Comparison of ENCODE assay signal across 8 mouse cellular contexts in genomic region chr11:98795015-98795713, GRCm38 (mm10). TPM values are rescaled to one million over a fixed set of nuclear protein-coding genes. Genes with fewer than 3 reads are reported as not detected.
DNase-seq lines count a peak whose midpoint lies in the region; ATAC-seq and TF ChIP-seq lines count a peak whose summit lies in the region.

Gene Msl1 (plus strand): TSS chr11:98795516.

- H3K79me2 ChIP-seq in CH12.LX (replicated peaks; ENCODE audit: control insufficient read depth, extremely low read depth, insufficient read depth, poor library complexity, severe bottlenecking) = peaks cover 29% of the 10 kb centered on the region

- H3K4me2 ChIP-seq in CH12.LX (ENCODE audit: insufficient read depth, low read depth, poor library complexity, severe bottlenecking) = peak within 1 kb of the TSS; percentile 79
- peak within 1 kb of the TSS; percentile 88 for H3K4me2 ChIP-seq in forebrain, embryonic 14.5 days (ENCODE audit: low read length)
- H3K4me2 ChIP-seq in heart, postnatal 0 days (ENCODE audit: low read depth, low read length) = peak within 1 kb of the TSS; percentile 90
- H3K4me2 ChIP-seq in neural tube, embryonic 14.5 days (ENCODE audit: low read depth, low read length) = peak within 1 kb of the TSS; percentile 94

- no peaks in the 10 kb centered on the region for H3K27me3 ChIP-seq in CH12.LX (replicated peaks)
- no peaks in the 10 kb centered on the region for H3K27me3 ChIP-seq in forebrain, embryonic 14.5 days (replicated peaks; ENCODE audit: control insufficient read depth, insufficient read depth, low read length)
- H3K27me3 ChIP-seq in heart, postnatal 0 days (ENCODE audit: control insufficient read depth, insufficient read depth, low read length) = no peaks in the 10 kb centered on the region
- no peaks in the 10 kb centered on the region for H3K27me3 ChIP-seq in neural tube, embryonic 14.5 days (ENCODE audit: control insufficient read depth, insufficient read depth, low read length)

- H3K9me3 ChIP-seq in CH12.LX (replicated peaks; ENCODE audit: low read length) = no peaks in the 10 kb centered on the region
- no peaks in the 10 kb centered on the region for H3K9me3 ChIP-seq in forebrain, embryonic 14.5 days (replicated peaks; ENCODE audit: control insufficient read depth, low read length)
- H3K9me3 ChIP-seq in heart, postnatal 0 days (replicated peaks; ENCODE audit: control insufficient read depth, low read length) = no peaks in the 10 kb centered on the region
- H3K9me3 ChIP-seq in neural tube, embryonic 14.5 days (ENCODE audit: control insufficient read depth, low read length) = no peaks in the 10 kb centered on the region

- peak; percentile 85 for DNase-seq in CH12.LX (ENCODE audit: extremely low read depth)
- peak; percentile 77 for DNase-seq in c-Kit-negative CD71-positive TER-119-positive erythroid progenitor cells, embryonic 14.5 days (ENCODE audit: low read depth, low spot score)
- peak; percentile 92 for DNase-seq in forebrain, embryonic 14.5 days (ENCODE audit: low spot score)
- peak; percentile 87 for DNase-seq in heart, postnatal 0 days (ENCODE audit: low spot score)
- DNase-seq in kidney, postnatal 36 days = peak; percentile 90 to 94
- DNase-seq in lung, adult 18-20 months = peak; percentile 89 to 91
- peak; percentile 89 for DNase-seq in testis, postnatal 14 days (ENCODE audit: low spot score)

- TF ChIP-seq POLR2A in CH12.LX (IDR thresholded peaks at IDR 0.05; ENCODE audit: low read depth, low read length) = peak; percentile 77; the same call in 1 of the 2 replicates

- peak; percentile 70 for ATAC-seq in forebrain, embryonic 14.5 days
- ATAC-seq in heart, postnatal 0 days (ENCODE audit: insufficient read depth, low read depth) = peak; percentile 78
- peak; percentile 63 for ATAC-seq in neural tube, embryonic 14.5 days (ENCODE audit: low read depth)

- TF ChIP-seq CTCF in CH12.LX (conservative IDR thresholded peaks at IDR 0.05 in 1 of 2, IDR thresholded peaks at IDR 0.05 in 1 of 2; ENCODE audit: low read depth in 2 of 2, low read length in 2 of 2) = no peak; a peak in 1 of 4 replicates
- TF ChIP-seq CTCF in heart, postnatal 0 days (IDR thresholded peaks at IDR 0.05; ENCODE audit: low read depth) = no peak; the same call in 1 of the 2 replicates

- TF ChIP-seq RAD21 in CH12.LX (IDR thresholded peaks at IDR 0.05; ENCODE audit: low read depth, low read length) = no peak

- peak within 1 kb of the TSS; percentile 100 for H3K9ac ChIP-seq in CH12.LX (ENCODE audit: insufficient read depth, low read depth)
- H3K9ac ChIP-seq in forebrain, embryonic 14.5 days (ENCODE audit: low read length) = peak within 1 kb of the TSS; percentile 100
- peak within 1 kb of the TSS; percentile 100 for H3K9ac ChIP-seq in heart, postnatal 0 days (replicated peaks; ENCODE audit: low read depth, low read length)
- H3K9ac ChIP-seq in neural tube, embryonic 14.5 days (replicated peaks; ENCODE audit: low read depth, low read length) = peak within 1 kb of the TSS; percentile 100

- under 1% methylated on average over 50 of the region's 89 CpGs for WGBS in forebrain, embryonic 14.5 days
- WGBS in heart, postnatal 0 days = under 1% methylated on average over 59 of the region's 89 CpGs
- 2% methylated on average over 29 of the region's 89 CpGs for WGBS in neural tube, embryonic 14.5 days

- in situ Hi-C loops in CH12.LX (cut with MboI; ENCODE audit: low pct_ligation_motif_present, low pct_unique_long_range_greater_than_20kb, low sequenced_read_pairs) = no loop called here

- peaks cover 11 to 25% of the 10 kb centered on the region in 2 experiments for H3K36me3 ChIP-seq in CH12.LX (replicated peaks in 1 of 2; ENCODE audit: control insufficient read depth in 1 of 2, insufficient read depth in 1 of 2, low read length in 1 of 2)
- peaks cover 21% of the 10 kb centered on the region for H3K36me3 ChIP-seq in forebrain, embryonic 14.5 days (ENCODE audit: control insufficient read depth, insufficient read depth, low read length)
- peaks cover 18% of the 10 kb centered on the region for H3K36me3 ChIP-seq in heart, postnatal 0 days (replicated peaks; ENCODE audit: control insufficient read depth, insufficient read depth, low read length)
- peaks cover 11% of the 10 kb centered on the region for H3K36me3 ChIP-seq in neural tube, embryonic 14.5 days (ENCODE audit: control insufficient read depth, insufficient read depth, low read length)

- dilution Hi-C loops in CH12.LX (cut with MboI; ENCODE audit: extremely low pct_ligation_motif_present, extremely low pct_unique_long_range_greater_than_20kb, low sequenced_read_pairs) = no loop called here

- no peak for TF ChIP-seq EP300 in CH12.LX (IDR thresholded peaks at IDR 0.05; ENCODE audit: low read length)
- TF ChIP-seq EP300 in heart, postnatal 0 days (IDR thresholded peaks at IDR 0.05; ENCODE audit: low read depth) = peak; percentile 81; the same call in 1 of the 2 replicates

- peaks cover 6 to 53% of the 10 kb centered on the region in 2 experiments for H3K4me1 ChIP-seq in CH12.LX (ENCODE audit: control insufficient read depth in 1 of 2, insufficient read depth in 2 of 2)
- peaks cover 26% of the 10 kb centered on the region for H3K4me1 ChIP-seq in forebrain, embryonic 14.5 days (ENCODE audit: control insufficient read depth, insufficient read depth, low read length)
- peaks cover 24% of the 10 kb centered on the region for H3K4me1 ChIP-seq in heart, postnatal 0 days (ENCODE audit: control insufficient read depth, insufficient read depth)
- peaks cover 19% of the 10 kb centered on the region for H3K4me1 ChIP-seq in neural tube, embryonic 14.5 days (ENCODE audit: control insufficient read depth, insufficient read depth, low read length)

- peak within 1 kb of the TSS; percentile 94 for H3K27ac ChIP-seq in CH12.LX (ENCODE audit: insufficient read depth, low read depth)
- H3K27ac ChIP-seq in forebrain, embryonic 14.5 days (ENCODE audit: low read depth, low read length) = peak within 1 kb of the TSS; percentile 100
- peak within 1 kb of the TSS; percentile 99 for H3K27ac ChIP-seq in heart, postnatal 0 days (ENCODE audit: low read depth)
- H3K27ac ChIP-seq in neural tube, embryonic 14.5 days (ENCODE audit: low read depth, low read length) = peak within 1 kb of the TSS; percentile 99

- H3K4me3 ChIP-seq in CH12.LX (replicated peaks in 1 of 3; ENCODE audit: low read depth in 2 of 3, low read length in 2 of 3, poor library complexity in 1 of 3) = peak within 1 kb of the TSS; percentile 77 to 81 (median 79)
- peak within 1 kb of the TSS; percentile 100 for H3K4me3 ChIP-seq in forebrain, embryonic 14.5 days (ENCODE audit: low read depth, low read length)
- peak within 1 kb of the TSS; percentile 99 for H3K4me3 ChIP-seq in heart, postnatal 0 days (ENCODE audit: low read depth, low read length)
- H3K4me3 ChIP-seq in neural tube, embryonic 14.5 days (ENCODE audit: low read depth, low read length) = peak within 1 kb of the TSS; percentile 100

TF ChIP-seq in CH12.LX, 34 proteins besides CTCF, POLR2A, EP300 and RAD21:
- TF ChIP-seq ZKSCAN1 (IDR thresholded peaks at IDR 0.05; ENCODE audit: borderline replicate concordance, low read depth, low read length) (no peak), MAZ (IDR thresholded peaks at IDR 0.05; ENCODE audit: low read depth, low read length) (peak; percentile 92), POLR2AphosphoS2 (IDR thresholded peaks at IDR 0.05; ENCODE audit: low read depth, low read length) (no peak), ETS1 (conservative IDR thresholded peaks at IDR 0.05; ENCODE audit: low read depth, low read length) (no peak), ELF1 (IDR thresholded peaks at IDR 0.05; ENCODE audit: low read depth, low read length) (peak; percentile 51), SMC3 (IDR thresholded peaks at IDR 0.05; ENCODE audit: low read depth, low read length) (no peak), E2F4 (IDR thresholded peaks at IDR 0.05; ENCODE audit: insufficient replicate concordance, low read depth, low read length) (no peak), CHD2 (IDR thresholded peaks at IDR 0.05; ENCODE audit: low read length) (peak; percentile 81), NRF1 (IDR thresholded peaks at IDR 0.05; ENCODE audit: low read depth, low read length) (peak; percentile 91), MXI1 (IDR thresholded peaks at IDR 0.05; ENCODE audit: low read depth, low read length) (0 out of 2 replicates have a peak, but pooled peaks have one; percentile 26), USF2 (conservative IDR thresholded peaks at IDR 0.05; ENCODE audit: low read depth, low read length) (no peak), TCF12 (IDR thresholded peaks at IDR 0.05; ENCODE audit: low read depth, low read length) (peak; percentile 55; the same call in 1 of the 2 replicates), PAX5 (IDR thresholded peaks at IDR 0.05; ENCODE audit: low read length) (no peak), IRF4 (IDR thresholded peaks at IDR 0.05; ENCODE audit: low read depth, low read length) (peak; percentile 33; the same call in 1 of the 2 replicates), UBTF (IDR thresholded peaks at IDR 0.05; ENCODE audit: low read depth, low read length) (peak; percentile 78), ZNF384 (IDR thresholded peaks at IDR 0.05; ENCODE audit: low read depth, low read length) (peak; percentile 91), HCFC1 (IDR thresholded peaks at IDR 0.05; ENCODE audit: low read depth, low read length) (peak; percentile 60), MEF2A (IDR thresholded peaks at IDR 0.05; ENCODE audit: borderline replicate concordance, low read depth, low read length) (peak; percentile 28; the same call in 1 of the 2 replicates), GABPA (IDR thresholded peaks at IDR 0.05; ENCODE audit: insufficient replicate concordance, low read depth, low read length) (no peak), NELFE (IDR thresholded peaks at IDR 0.05; ENCODE audit: low read depth, low read length) (peak; percentile 11), TBP (conservative IDR thresholded peaks at IDR 0.05; ENCODE audit: low read depth, low read length) (no peak), KAT2A (IDR thresholded peaks at IDR 0.05; ENCODE audit: insufficient replicate concordance, low read length) (0 out of 2 replicates have a peak, but pooled peaks have one; percentile 27), ZC3H11A (IDR thresholded peaks at IDR 0.05; ENCODE audit: low read depth, low read length) (no peak)

RNA-seq across cellular contexts. Expression of gene Msl1, which starts in this region (rescaled TPM):
- total RNA-seq in CH12.LX (2012; rRNA removed) = 27.3 and 30.7 TPM in 2 replicates
- 25.9 and 26.4 TPM in 2 replicates for total RNA-seq in CH12.LX (2014; rRNA removed)
- 57.1 and 58.1 TPM in 2 replicates for polyA plus RNA-seq in CH12.LX (2012; ENCODE audit: insufficient read length, low read depth)
- polyA plus RNA-seq in forebrain, embryonic 14.5 days (2014; fragmentation: Nextera tagmentation; extraction: Ambion mirVana) = 19.3 and 20.5 TPM in 2 replicates
- 47.4 and 54.6 TPM in 2 replicates for total RNA-seq in heart, postnatal 0 days (2014; rRNA removed; ENCODE audit: low replicate concordance)
- 11.3 and 12.6 TPM in 2 replicates for polyA plus RNA-seq in heart, postnatal 0 days (2015; fragmentation: Nextera tagmentation; extraction: Ambion mirVana)
- polyA plus RNA-seq in neural tube, embryonic 14.5 days (2014; fragmentation: Nextera tagmentation; extraction: Ambion mirVana) = 24.2 and 26.9 TPM in 2 replicates

Comparison
In these comparisons a context has a peak if more than half of its experiments do, and no peak if none do; other contexts are left out.
1. Peak in every context shown above with its lines: DNase-seq, ATAC-seq, H3K4me3 ChIP-seq and H3K27ac ChIP-seq.